Mouse (Mus musculus): ENCODE data around the gene Sec22c. TPM values are rescaled to one million over a fixed set of nuclear protein-coding genes. Genes with fewer than 3 reads are reported as not detected.

Gene Sec22c
- polyA plus RNA-seq, 1 experiment from 2014 or later: 8.1 TPM

GRCm38 (mm10) chr9:121641235-121641915 is 63.9 kb downstream of the Sec22c start:
- ATAC-seq (ENCODE audit: insufficient read depth): peak; percentile 12; the same call in 1 of the 2 replicates
- DNase-seq: peak; percentile 44
- peaks cover 54% of the 10 kb centered on the region for H3K27me3 ChIP-seq (ENCODE audit: insufficient read depth, low read length)

GRCm38 (mm10) chr9:121639790-121640189 is 65.5 kb downstream of the Sec22c start:
- WGBS: 45% methylated on average over 16 of the region's 16 CpGs
- no peak for TF ChIP-seq CTCF (IDR thresholded peaks at IDR 0.05; ENCODE audit: low read depth)
- Histone ChIP-seq H3K9ac (no peak overlapping the region), H3K9me3 (ENCODE audit: low read depth, low read length) (no peaks in the 10 kb centered on the region), H3K4me2 (no peak overlapping the region), H3K27ac (ENCODE audit: low read depth) (no peak overlapping the region), H3K36me3 (ENCODE audit: insufficient read depth) (no peaks in the 10 kb centered on the region), H3K4me3 (ENCODE audit: low read depth, low read length) (no peak overlapping the region), H3K4me1 (ENCODE audit: insufficient read depth) (peaks cover 4% of the 10 kb centered on the region; the same call in 1 of the 2 replicates), H3K27me3 (ENCODE audit: insufficient read depth, low read length) (peaks cover 54% of the 10 kb centered on the region)
- DNase-seq: no peak
- ATAC-seq (ENCODE audit: insufficient read depth): no peak

More at GRCm38 (mm10) chr9:121641235-121641915, 63.9 kb downstream of the Sec22c start:
- Histone ChIP-seq H3K4me3 (ENCODE audit: low read depth, low read length) (peak overlapping the region; percentile 49), H3K4me2 (peak overlapping the region; percentile 95), H3K27ac (ENCODE audit: low read depth) (no peak overlapping the region), H3K36me3 (ENCODE audit: insufficient read depth) (no peaks in the 10 kb centered on the region), H3K4me1 (ENCODE audit: insufficient read depth) (peaks cover 4% of the 10 kb centered on the region; the same call in 1 of the 2 replicates), H3K9ac (peak overlapping the region; percentile 43), H3K9me3 (ENCODE audit: low read depth, low read length) (no peaks in the 10 kb centered on the region)
- 11% methylated on average over 27 of the region's 27 CpGs for WGBS
- no peak for TF ChIP-seq CTCF (IDR thresholded peaks at IDR 0.05; ENCODE audit: low read depth)

DNA sequence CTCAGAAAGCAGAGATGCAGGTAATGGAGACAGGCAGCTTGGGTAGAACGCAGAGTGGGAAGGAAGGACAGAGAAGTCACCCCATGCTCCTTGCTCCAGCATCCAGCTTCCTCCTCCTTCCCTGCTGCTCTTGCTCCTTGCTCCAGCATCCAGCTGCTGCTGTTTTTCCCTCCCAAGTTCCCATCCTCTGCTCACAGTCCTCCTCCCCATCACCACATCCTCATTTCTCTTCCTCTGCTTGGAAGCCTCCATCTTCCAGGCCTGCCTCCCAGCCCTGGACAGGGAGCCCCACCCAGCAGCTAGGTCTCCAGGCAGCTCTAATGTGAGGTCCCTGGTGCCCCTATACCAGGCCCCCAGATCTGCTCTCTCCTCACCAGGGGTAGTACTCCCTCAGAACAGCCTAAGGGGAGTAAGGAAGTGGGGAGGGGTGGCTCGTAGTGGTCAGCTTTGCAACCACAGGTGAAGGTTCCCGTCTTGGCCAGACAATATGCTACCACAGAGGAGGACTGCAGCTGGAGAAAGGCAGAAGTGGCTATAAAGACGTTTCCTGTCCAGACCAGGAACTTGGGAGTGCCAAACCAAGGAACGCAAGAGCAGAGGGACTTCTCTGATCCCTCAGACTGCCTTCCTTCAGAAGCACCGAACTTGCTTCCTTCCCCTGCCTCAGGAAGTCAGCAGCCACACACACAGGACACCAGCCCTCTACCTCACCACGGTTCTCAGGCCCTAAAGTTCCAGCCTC is 69.3 kb downstream of the Sec22c start:
- no peak overlapping the region for H3K9ac ChIP-seq
- no peaks in the 10 kb centered on the region for H3K9me3 ChIP-seq (ENCODE audit: low read depth, low read length)
- DNase-seq: no peak
- H3K36me3 ChIP-seq (ENCODE audit: insufficient read depth): no peaks in the 10 kb centered on the region
- H3K27me3 ChIP-seq (ENCODE audit: insufficient read depth, low read length): peaks cover 21% of the 10 kb centered on the region
- no peak overlapping the region for H3K4me3 ChIP-seq (ENCODE audit: low read depth, low read length)
- WGBS: 46% methylated on average over 7 of the region's 7 CpGs
- TF ChIP-seq CTCF (IDR thresholded peaks at IDR 0.05; ENCODE audit: low read depth): no peak
- no peak overlapping the region for H3K4me2 ChIP-seq
- no peak for ATAC-seq (ENCODE audit: insufficient read depth)
- no peak overlapping the region for H3K27ac ChIP-seq (ENCODE audit: low read depth)
- no peaks in the 10 kb centered on the region for H3K4me1 ChIP-seq (ENCODE audit: insufficient read depth)

- no peaks in the 10 kb centered on the region for H3K4me1 ChIP-seq (ENCODE audit: insufficient read depth)
- DNase-seq: no peak
- no peaks in the 10 kb centered on the region for H3K27me3 ChIP-seq (ENCODE audit: insufficient read depth, low read length)
- ATAC-seq (ENCODE audit: insufficient read depth): no peak
- H3K9ac ChIP-seq: no peak overlapping the region
- H3K36me3 ChIP-seq (ENCODE audit: insufficient read depth): no peaks in the 10 kb centered on the region
- 55% methylated on average over 6 of the region's 6 CpGs for WGBS
- H3K9me3 ChIP-seq (ENCODE audit: low read depth, low read length): no peaks in the 10 kb centered on the region
- TF ChIP-seq CTCF (IDR thresholded peaks at IDR 0.05; ENCODE audit: low read depth): no peak
- H3K27ac ChIP-seq (ENCODE audit: low read depth): no peak overlapping the region
- H3K4me2 ChIP-seq: no peak overlapping the region
- H3K4me3 ChIP-seq (ENCODE audit: low read depth, low read length): no peak overlapping the region
Observed at GRCm38 (mm10) chr9:121633306-121633705, 72.0 kb downstream of the Sec22c start.

GRCm38 (mm10) chr9:121632891-121633290 is 72.4 kb downstream of the Sec22c start:
- Histone ChIP-seq H3K36me3 (ENCODE audit: insufficient read depth) (no peaks in the 10 kb centered on the region), H3K27me3 (ENCODE audit: insufficient read depth, low read length) (no peaks in the 10 kb centered on the region), H3K9ac (no peak overlapping the region), H3K4me1 (ENCODE audit: insufficient read depth) (no peaks in the 10 kb centered on the region), H3K4me3 (ENCODE audit: low read depth, low read length) (no peak overlapping the region), H3K4me2 (no peak overlapping the region), H3K27ac (ENCODE audit: low read depth) (no peak overlapping the region), H3K9me3 (ENCODE audit: low read depth, low read length) (no peaks in the 10 kb centered on the region)
- DNase-seq (no peak), ATAC-seq (ENCODE audit: insufficient read depth) (no peak)
- TF ChIP-seq CTCF (IDR thresholded peaks at IDR 0.05; ENCODE audit: low read depth): no peak
- 85% methylated on average over 10 of the region's 10 CpGs for WGBS

DNA sequence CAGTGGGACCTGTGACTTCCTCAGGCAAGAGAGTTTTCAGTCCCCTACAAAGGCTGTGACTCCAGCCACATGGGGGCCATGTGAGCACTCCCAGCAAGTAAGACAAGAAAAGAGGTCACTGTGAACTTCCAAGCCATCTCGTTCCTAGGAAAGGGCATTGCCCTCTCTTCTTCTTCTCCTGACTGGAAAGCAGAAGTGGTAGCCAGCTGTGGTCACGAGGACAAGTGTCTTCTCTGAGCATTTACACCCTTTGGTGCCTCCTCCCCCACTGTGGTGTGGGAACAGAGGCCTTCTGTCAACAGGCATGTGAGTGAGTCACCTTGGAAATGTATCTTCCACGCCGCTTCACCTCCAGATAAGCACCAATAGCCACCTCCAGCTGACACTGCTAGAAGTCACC is 73.3 kb downstream of the Sec22c start:
- H3K27me3 ChIP-seq (ENCODE audit: insufficient read depth, low read length): no peaks in the 10 kb centered on the region
- H3K4me1 ChIP-seq (ENCODE audit: insufficient read depth): no peaks in the 10 kb centered on the region
- TF ChIP-seq CTCF (IDR thresholded peaks at IDR 0.05; ENCODE audit: low read depth): no peak
- no peak overlapping the region for H3K4me2 ChIP-seq
- H3K9ac ChIP-seq: no peak overlapping the region
- H3K4me3 ChIP-seq (ENCODE audit: low read depth, low read length): no peak overlapping the region
- ATAC-seq (ENCODE audit: insufficient read depth) (no peak), DNase-seq (no peak)
- H3K36me3 ChIP-seq (ENCODE audit: insufficient read depth): no peaks in the 10 kb centered on the region
- no peak overlapping the region for H3K27ac ChIP-seq (ENCODE audit: low read depth)
- H3K9me3 ChIP-seq (ENCODE audit: low read depth, low read length): no peaks in the 10 kb centered on the region
- 51% methylated on average over 4 of the region's 4 CpGs for WGBS

- ATAC-seq (ENCODE audit: insufficient read depth) (no peak), DNase-seq (no peak)
- Histone ChIP-seq H3K4me2 (no peak overlapping the region), H3K36me3 (ENCODE audit: insufficient read depth) (no peaks in the 10 kb centered on the region), H3K27me3 (ENCODE audit: insufficient read depth, low read length) (no peaks in the 10 kb centered on the region), H3K4me3 (ENCODE audit: low read depth, low read length) (no peak overlapping the region), H3K4me1 (ENCODE audit: insufficient read depth) (no peaks in the 10 kb centered on the region), H3K9ac (no peak overlapping the region), H3K9me3 (ENCODE audit: low read depth, low read length) (no peaks in the 10 kb centered on the region), H3K27ac (ENCODE audit: low read depth) (no peak overlapping the region)
- 77% methylated on average over 1 of the region's 1 CpGs for WGBS
- TF ChIP-seq CTCF (IDR thresholded peaks at IDR 0.05; ENCODE audit: low read depth): no peak
Observed at GRCm38 (mm10) chr9:121630627-121631026, 74.7 kb downstream of the Sec22c start.

Other genes with a start within 250 kb of the Sec22c start
- gene Cck, start 209.8 kb downstream of the Sec22c start, polyA plus RNA-seq (2014; fragmentation: Nextera tagmentation; extraction: Ambion mirVana): not detected in 2 replicates
- not detected in 2 replicates for gene Lyzl4, start 63.4 kb downstream of the Sec22c start, polyA plus RNA-seq (2014; fragmentation: Nextera tagmentation; extraction: Ambion mirVana)
- gene Vipr1, start 62.8 kb downstream of the Sec22c start, polyA plus RNA-seq (2014; fragmentation: Nextera tagmentation; extraction: Ambion mirVana): 0.47 and 0.54 TPM in 2 replicates
- 105 and 109 TPM in 2 replicates for gene Ss18l2, start 4.8 kb upstream of the Sec22c start, polyA plus RNA-seq (2014; fragmentation: Nextera tagmentation; extraction: Ambion mirVana)
- gene Nktr, start 13.7 kb upstream of the Sec22c start, polyA plus RNA-seq (2014; fragmentation: Nextera tagmentation; extraction: Ambion mirVana): 70.4 and 74.2 TPM in 2 replicates
- gene Zfp651, start 53.8 kb upstream of the Sec22c start, polyA plus RNA-seq (2014; fragmentation: Nextera tagmentation; extraction: Ambion mirVana): 13.6 and 13.8 TPM in 2 replicates
- gene Klhl40, start 72.1 kb upstream of the Sec22c start, polyA plus RNA-seq (2014; fragmentation: Nextera tagmentation; extraction: Ambion mirVana): 0.17 and 0.30 TPM in 2 replicates
- 0.34 and 0.91 TPM in 2 replicates for gene Hhatl, start 87.0 kb upstream of the Sec22c start, polyA plus RNA-seq (2014; fragmentation: Nextera tagmentation; extraction: Ambion mirVana)
- gene Ccdc13, start 134.0 kb upstream of the Sec22c start, polyA plus RNA-seq (2014; fragmentation: Nextera tagmentation; extraction: Ambion mirVana): 0.39 and 0.78 TPM in 2 replicates
- 163 and 169 TPM in 2 replicates for gene Higd1a, start 152.9 kb upstream of the Sec22c start, polyA plus RNA-seq (2014; fragmentation: Nextera tagmentation; extraction: Ambion mirVana)
- gene Ackr2, start 192.9 kb upstream of the Sec22c start, polyA plus RNA-seq (2014; fragmentation: Nextera tagmentation; extraction: Ambion mirVana): 0.88 TPM in 2 replicates
- not detected in 2 replicates for gene Cyp8b1, start 210.8 kb upstream of the Sec22c start, polyA plus RNA-seq (2014; fragmentation: Nextera tagmentation; extraction: Ambion mirVana)
- gene Fam198a, start 245.5 kb upstream of the Sec22c start, polyA plus RNA-seq (2014; fragmentation: Nextera tagmentation; extraction: Ambion mirVana): 1.7 and 2.2 TPM in 2 replicates

All from lung, embryonic 14.5 days (tissue).